Mouse (Mus musculus): Measurements from ENCODE around the gene Sorbs1. TPM values are rescaled to one million over a fixed set of nuclear protein-coding genes. Genes with fewer than 3 reads are reported as not detected.

Sorbs1 gene
- polyA plus RNA-seq, 1 experiment from 2014 or later, result 84.1 TPM

DNA sequence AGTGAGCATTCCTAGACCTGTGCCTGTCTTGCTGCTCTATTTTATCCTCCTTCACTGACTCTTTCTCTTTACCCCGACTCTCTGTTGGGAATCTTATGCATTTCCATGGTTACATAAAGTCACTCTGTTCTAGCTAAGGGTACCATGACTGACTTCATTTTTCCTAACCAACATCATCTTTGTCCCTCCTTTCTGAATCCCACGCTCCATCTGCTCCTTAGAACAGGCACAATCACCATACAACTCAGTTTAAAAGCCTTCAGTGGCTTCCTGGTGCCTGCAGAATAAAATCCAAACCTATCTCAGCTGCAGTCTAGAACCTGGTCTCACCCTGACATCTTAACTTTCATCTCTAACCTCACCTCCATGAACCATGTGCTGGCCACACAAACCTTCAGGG is 215.0 kb downstream of the Sorbs1 start:
- no peak overlapping the region for H3K4me2 ChIP-seq
- no peak overlapping the region for H3K9ac ChIP-seq
- peaks cover 23% of the 10 kb centered on the region for H3K36me3 ChIP-seq (ENCODE audit: poor library complexity, severe bottlenecking)
- no peaks in the 10 kb centered on the region for H3K9me3 ChIP-seq (replicated peaks)
- H3K4me3 ChIP-seq, result no peak overlapping the region
- 86% methylated on average over 2 of the region's 2 CpGs for WGBS
- no peaks in the 10 kb centered on the region for H3K27me3 ChIP-seq
- no peak for ATAC-seq
- no peaks in the 10 kb centered on the region for H3K4me1 ChIP-seq
- H3K27ac ChIP-seq, result no peak overlapping the region

DNA sequence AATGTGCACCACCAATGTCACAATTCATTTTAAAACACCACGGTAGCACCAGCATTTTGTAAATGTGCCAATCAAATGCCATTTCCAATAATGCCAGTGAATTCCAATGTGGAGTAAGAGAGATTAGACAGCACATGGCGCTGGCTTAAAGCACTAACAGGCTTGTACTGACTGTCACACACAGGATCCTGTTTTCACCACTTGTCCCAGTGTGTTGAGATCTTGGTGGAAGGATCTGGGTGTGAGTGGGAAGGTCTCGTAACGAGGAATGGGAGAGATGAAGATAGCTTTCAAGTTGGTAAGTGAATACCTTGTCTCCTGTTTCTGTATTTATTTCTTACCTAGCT is 215.8 kb downstream of the Sorbs1 start:
- Histone ChIP-seq H3K4me1 (no peaks in the 10 kb centered on the region), H3K27ac (no peak overlapping the region), H3K4me2 (no peak overlapping the region), H3K9me3 (replicated peaks) (no peaks in the 10 kb centered on the region), H3K4me3 (no peak overlapping the region), H3K9ac (no peak overlapping the region), H3K27me3 (no peaks in the 10 kb centered on the region), H3K36me3 (ENCODE audit: poor library complexity, severe bottlenecking) (peaks cover 23% of the 10 kb centered on the region)
- no peak for ATAC-seq
- 80% methylated on average over 4 of the region's 4 CpGs for whole genome bisulfite sequencing

DNA sequence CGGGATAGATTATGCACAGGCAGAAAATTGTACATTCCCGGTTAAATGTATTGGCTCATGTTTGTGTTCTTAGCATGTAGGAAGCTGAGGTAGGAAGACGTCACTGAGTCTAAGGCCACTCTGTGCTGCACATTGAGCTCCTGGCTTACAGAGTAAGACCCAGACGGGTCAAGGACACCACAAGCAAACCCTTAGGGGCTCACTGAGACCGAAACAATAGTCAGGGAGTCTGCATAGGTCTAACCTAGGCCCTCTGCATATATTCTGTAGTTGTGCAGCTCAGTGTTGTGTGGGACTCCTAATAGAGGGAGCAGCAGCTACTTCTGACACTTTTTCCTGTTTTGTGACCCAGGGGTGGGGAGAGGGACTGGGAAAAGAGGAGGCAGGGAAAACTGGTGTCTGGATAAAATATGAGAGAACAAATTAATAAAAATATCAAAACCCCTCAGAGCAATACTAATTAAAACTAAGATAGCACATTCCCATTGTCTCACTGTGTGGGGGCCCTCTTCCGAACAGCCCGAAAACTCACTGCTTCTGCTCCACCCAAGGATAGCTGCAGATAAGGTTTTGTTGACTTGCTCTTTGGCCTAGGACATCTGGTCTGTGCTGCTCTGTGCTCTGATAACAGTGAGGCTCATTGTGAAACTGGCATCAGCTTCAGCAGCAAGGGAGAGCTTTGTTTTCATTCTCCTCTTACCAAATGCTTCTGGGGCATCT is 216.3 kb downstream of the Sorbs1 start:
- Histone ChIP-seq H3K9me3 (replicated peaks) (no peaks in the 10 kb centered on the region), H3K4me1 (no peaks in the 10 kb centered on the region), H3K9ac (no peak overlapping the region), H3K27me3 (no peaks in the 10 kb centered on the region), H3K36me3 (ENCODE audit: poor library complexity, severe bottlenecking) (peaks cover 23% of the 10 kb centered on the region), H3K4me2 (no peak overlapping the region), H3K27ac (no peak overlapping the region), H3K4me3 (no peak overlapping the region)
- no peak for ATAC-seq
- WGBS, result 85% methylated on average over 7 of the region's 7 CpGs

DNA sequence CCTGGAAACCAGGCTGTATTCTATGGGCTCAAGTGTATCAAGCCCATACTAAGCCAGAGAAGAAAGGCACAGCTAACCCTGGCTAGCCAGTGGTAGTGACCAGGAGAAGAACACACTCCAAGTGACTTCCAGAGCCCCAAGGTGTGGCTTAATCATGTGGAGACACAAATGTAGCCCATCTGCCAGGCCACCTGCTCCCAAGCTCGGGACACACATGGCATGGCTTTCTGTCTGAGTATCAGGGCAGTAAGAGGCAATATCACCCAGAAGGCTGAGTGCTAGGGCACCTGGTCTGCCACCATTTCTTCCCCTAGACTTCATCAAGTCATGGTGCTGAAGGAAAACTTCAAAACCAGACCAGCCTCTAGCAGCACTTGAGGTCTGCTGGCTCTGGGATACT is 219.3 kb downstream of the Sorbs1 start:
- H3K4me1 ChIP-seq, result no peaks in the 10 kb centered on the region
- H3K4me2 ChIP-seq, result no peak overlapping the region
- H3K27ac ChIP-seq, result no peak overlapping the region
- 72% methylated on average over 1 of the region's 1 CpGs for WGBS
- H3K36me3 ChIP-seq (ENCODE audit: poor library complexity, severe bottlenecking), result peaks cover 8% of the 10 kb centered on the region
- no peak overlapping the region for H3K9ac ChIP-seq
- H3K27me3 ChIP-seq, result no peaks in the 10 kb centered on the region
- H3K9me3 ChIP-seq (replicated peaks), result no peaks in the 10 kb centered on the region
- no peak for ATAC-seq
- H3K4me3 ChIP-seq, result no peak overlapping the region

DNA sequence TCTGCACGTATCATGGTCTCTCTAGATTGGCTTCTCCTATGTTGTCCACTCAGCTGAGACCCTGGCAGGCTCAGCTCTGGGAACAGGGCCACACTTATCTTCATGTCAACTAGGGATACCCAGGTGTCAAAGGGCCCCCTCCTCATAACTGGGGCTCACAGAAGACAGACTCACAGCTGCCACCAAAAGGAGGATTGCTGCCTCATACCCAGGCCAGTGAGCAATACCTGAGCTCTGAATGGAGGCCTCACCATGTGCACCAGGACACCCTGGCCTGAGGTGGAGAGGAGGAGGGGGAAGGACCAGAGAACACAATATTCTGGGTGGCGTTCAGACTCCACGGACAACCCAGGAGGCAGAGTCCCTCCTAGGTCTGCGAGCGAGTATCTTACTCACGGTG is 219.8 kb downstream of the Sorbs1 start:
- Histone ChIP-seq H3K4me3 (no peak overlapping the region), H3K9ac (no peak overlapping the region), H3K4me2 (no peak overlapping the region), H3K36me3 (ENCODE audit: poor library complexity, severe bottlenecking) (peaks cover 5% of the 10 kb centered on the region; the same call in 1 of the 2 replicates), H3K9me3 (replicated peaks) (no peaks in the 10 kb centered on the region), H3K27ac (no peak overlapping the region), H3K4me1 (no peaks in the 10 kb centered on the region), H3K27me3 (no peaks in the 10 kb centered on the region)
- no peak for ATAC-seq
- 95% methylated on average over 6 of the region's 6 CpGs for WGBS

DNA sequence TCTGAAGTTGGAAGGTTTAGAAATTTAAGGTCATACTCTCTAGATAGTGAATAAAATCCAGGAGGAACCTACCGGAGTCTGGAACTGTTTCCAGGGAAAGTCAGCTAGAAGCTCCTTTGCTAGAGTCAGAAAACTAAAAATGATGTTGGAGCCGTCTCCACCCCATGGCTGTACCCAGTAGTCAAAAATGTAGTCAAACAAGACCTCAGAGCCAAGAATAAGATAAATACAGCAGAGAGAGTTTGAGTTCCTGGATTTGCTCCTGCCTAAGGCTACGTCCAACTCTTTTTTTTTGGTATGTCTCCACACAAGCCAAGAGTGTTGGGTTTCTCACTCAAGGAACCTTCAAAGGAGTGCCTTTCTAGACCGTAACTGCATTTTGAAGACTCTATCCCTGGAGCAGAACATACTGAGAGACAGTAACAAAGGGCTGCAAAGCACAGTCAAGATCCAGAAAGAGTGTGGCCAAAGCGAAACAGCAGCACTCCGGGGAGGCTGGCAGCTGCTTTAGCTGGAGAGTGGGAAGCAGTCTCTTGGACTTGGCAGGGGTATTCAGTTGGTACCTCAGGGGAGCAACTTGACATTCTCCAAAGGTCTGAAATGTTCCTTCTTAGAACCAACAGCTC is 223.4 kb downstream of the Sorbs1 start:
- 88% methylated on average over 6 of the region's 6 CpGs for WGBS
- Histone ChIP-seq H3K4me3 (no peak overlapping the region), H3K9ac (no peak overlapping the region), H3K4me1 (no peaks in the 10 kb centered on the region), H3K27ac (no peak overlapping the region), H3K36me3 (ENCODE audit: poor library complexity, severe bottlenecking) (peaks cover 5% of the 10 kb centered on the region; the same call in 1 of the 2 replicates), H3K4me2 (no peak overlapping the region), H3K27me3 (no peaks in the 10 kb centered on the region), H3K9me3 (replicated peaks) (no peaks in the 10 kb centered on the region)
- ATAC-seq, result no peak

DNA sequence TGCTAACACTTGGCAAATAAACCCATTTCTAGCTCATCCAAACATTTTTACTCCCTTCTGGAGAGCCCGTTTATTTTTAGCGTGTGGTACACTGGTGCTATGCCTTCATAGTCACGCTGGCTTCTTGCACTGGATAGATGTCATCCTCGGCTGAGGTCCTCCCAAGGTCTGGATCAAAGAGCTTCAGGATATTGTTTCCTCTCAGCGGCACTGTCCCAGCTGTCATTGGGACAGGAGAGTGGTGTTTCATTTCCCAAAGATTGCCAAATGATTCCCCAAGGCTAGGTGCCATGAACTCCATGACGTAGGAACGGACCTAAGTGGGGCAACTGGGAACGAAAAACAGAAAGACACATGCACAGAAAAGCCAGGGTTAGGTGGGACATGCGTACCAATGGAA is 225.2 kb downstream of the Sorbs1 start:
- H3K4me1 ChIP-seq, result no peaks in the 10 kb centered on the region
- H3K27me3 ChIP-seq, result no peaks in the 10 kb centered on the region
- no peak overlapping the region for H3K9ac ChIP-seq
- 94% methylated on average over 9 of the region's 9 CpGs for WGBS
- H3K36me3 ChIP-seq (ENCODE audit: poor library complexity, severe bottlenecking), result no peaks in the 10 kb centered on the region
- no peak for ATAC-seq
- H3K27ac ChIP-seq, result no peak overlapping the region
- no peak overlapping the region for H3K4me2 ChIP-seq
- H3K4me3 ChIP-seq, result no peak overlapping the region
- no peaks in the 10 kb centered on the region for H3K9me3 ChIP-seq (replicated peaks)

DNA sequence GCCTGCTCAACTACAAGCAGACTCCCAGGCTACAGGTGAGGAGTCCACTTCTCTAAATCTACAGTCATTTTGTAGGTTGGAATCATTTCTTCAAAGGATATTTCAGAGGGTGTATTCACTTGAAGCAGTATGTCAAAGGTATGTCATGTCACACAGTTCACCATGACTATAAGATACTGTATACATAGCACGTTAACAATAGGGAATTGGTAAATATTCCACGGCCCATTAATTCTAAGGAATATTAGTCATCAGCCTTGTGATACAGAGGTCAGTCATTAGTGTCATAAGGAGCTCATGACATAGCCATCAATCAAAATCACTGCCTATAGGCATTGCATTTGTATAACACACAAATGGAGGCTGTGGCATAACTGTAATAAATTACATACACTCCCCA is 228.9 kb downstream of the Sorbs1 start:
- H3K27ac ChIP-seq, result no peak overlapping the region
- ATAC-seq, result no peak
- H3K9ac ChIP-seq, result no peak overlapping the region
- H3K27me3 ChIP-seq, result no peaks in the 10 kb centered on the region
- WGBS, result over 99% methylated on average over 2 of the region's 2 CpGs
- no peaks in the 10 kb centered on the region for H3K36me3 ChIP-seq (ENCODE audit: poor library complexity, severe bottlenecking)
- H3K9me3 ChIP-seq (replicated peaks), result no peaks in the 10 kb centered on the region
- no peak overlapping the region for H3K4me2 ChIP-seq
- no peak overlapping the region for H3K4me3 ChIP-seq
- no peaks in the 10 kb centered on the region for H3K4me1 ChIP-seq

DNA sequence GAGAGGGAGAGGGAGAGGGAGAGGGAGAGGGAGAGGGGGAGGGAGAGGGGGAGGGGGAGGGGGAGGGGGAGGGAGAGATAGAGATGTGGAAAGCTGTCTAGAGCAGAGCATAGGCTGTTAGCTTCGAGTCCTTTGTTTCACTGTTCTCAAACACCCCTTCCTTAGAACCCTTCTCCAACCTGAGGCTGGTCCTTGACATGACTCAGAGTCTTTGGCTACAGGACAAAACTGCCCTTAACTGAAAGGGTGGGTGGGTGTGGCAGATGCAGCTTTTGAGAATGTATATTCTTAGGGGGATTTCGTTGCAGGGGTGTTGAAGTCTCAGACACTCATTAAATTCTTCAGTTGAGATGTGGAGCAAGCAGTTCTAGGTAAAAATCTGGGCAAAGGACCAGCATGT is 230.2 kb downstream of the Sorbs1 start:
- no peaks in the 10 kb centered on the region for H3K9me3 ChIP-seq (replicated peaks)
- no peak overlapping the region for H3K27ac ChIP-seq
- no peaks in the 10 kb centered on the region for H3K4me1 ChIP-seq
- no peak overlapping the region for H3K4me3 ChIP-seq
- H3K27me3 ChIP-seq, result no peaks in the 10 kb centered on the region
- no peak for ATAC-seq
- H3K9ac ChIP-seq, result no peak overlapping the region
- WGBS, result 79% methylated on average over 2 of the region's 2 CpGs
- no peak overlapping the region for H3K4me2 ChIP-seq
- H3K36me3 ChIP-seq (ENCODE audit: poor library complexity, severe bottlenecking), result no peaks in the 10 kb centered on the region

DNA sequence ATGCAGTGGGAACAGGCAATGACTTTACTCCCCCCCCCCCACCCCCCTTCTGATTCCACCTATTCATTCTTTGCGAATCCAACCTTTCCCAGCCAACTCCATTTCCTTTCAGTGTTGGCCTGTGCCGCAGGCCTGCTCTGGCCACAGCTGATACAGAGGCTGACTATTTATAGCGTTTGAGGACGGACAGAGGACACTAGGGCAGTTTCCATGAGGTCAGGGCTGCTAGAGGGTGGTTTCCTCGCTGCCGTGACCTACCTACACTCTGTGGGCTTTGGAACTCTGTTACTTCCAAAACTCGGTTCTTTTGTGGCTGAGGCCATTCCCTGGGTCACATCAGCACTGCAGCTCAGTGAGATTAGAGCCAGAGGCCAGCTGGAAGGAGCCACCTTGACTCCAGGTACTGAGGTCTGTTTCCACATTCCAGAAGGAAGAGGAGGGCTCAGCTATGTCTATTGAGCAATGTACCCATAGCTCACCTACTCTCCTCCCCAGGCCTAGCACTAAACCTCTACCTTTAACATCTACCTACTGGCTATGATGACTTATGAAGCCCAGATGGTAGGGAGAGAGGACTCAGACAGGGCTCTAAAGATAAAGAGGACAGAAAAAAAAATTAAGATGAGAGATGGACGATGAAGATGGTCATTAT is 235.1 kb downstream of the Sorbs1 start:
- no peaks in the 10 kb centered on the region for H3K9me3 ChIP-seq (replicated peaks)
- H3K4me2 ChIP-seq, result no peak overlapping the region
- no peak overlapping the region for H3K4me3 ChIP-seq
- no peak for ATAC-seq
- no peak overlapping the region for H3K27ac ChIP-seq
- H3K4me1 ChIP-seq, result no peaks in the 10 kb centered on the region
- no peak overlapping the region for H3K9ac ChIP-seq
- no peaks in the 10 kb centered on the region for H3K36me3 ChIP-seq (ENCODE audit: poor library complexity, severe bottlenecking)
- WGBS, result 91% methylated on average over 8 of the region's 8 CpGs
- no peaks in the 10 kb centered on the region for H3K27me3 ChIP-seq

DNA sequence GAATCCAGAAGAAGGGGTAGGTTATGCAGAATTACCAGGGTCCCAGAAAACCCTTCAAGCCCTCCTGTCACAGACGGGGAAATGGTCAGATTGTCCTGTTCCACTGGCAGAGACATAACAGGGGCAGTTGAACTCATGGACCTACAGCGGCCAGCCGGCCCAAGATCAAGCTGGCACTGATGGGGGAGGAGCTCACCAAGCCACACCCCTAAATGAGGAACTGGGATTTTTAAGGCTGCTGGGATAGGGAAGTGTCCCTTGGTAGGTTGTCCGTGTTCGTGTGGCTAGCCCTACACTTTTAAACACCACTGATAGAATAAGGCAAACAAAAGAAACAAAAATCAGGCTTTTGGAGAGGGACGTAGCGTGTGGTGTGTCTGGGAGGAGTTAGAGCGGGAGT is 236.1 kb downstream of the Sorbs1 start:
- no peak for ATAC-seq
- H3K27me3 ChIP-seq, result peaks cover 8% of the 10 kb centered on the region
- no peak overlapping the region for H3K4me2 ChIP-seq
- H3K4me1 ChIP-seq, result peaks cover 4% of the 10 kb centered on the region; the same call in 1 of the 2 replicates
- WGBS, result 90% methylated on average over 8 of the region's 8 CpGs
- no peak overlapping the region for H3K27ac ChIP-seq
- no peaks in the 10 kb centered on the region for H3K9me3 ChIP-seq (replicated peaks)
- H3K36me3 ChIP-seq (ENCODE audit: poor library complexity, severe bottlenecking), result no peaks in the 10 kb centered on the region
- H3K9ac ChIP-seq, result no peak overlapping the region
- no peak overlapping the region for H3K4me3 ChIP-seq

DNA sequence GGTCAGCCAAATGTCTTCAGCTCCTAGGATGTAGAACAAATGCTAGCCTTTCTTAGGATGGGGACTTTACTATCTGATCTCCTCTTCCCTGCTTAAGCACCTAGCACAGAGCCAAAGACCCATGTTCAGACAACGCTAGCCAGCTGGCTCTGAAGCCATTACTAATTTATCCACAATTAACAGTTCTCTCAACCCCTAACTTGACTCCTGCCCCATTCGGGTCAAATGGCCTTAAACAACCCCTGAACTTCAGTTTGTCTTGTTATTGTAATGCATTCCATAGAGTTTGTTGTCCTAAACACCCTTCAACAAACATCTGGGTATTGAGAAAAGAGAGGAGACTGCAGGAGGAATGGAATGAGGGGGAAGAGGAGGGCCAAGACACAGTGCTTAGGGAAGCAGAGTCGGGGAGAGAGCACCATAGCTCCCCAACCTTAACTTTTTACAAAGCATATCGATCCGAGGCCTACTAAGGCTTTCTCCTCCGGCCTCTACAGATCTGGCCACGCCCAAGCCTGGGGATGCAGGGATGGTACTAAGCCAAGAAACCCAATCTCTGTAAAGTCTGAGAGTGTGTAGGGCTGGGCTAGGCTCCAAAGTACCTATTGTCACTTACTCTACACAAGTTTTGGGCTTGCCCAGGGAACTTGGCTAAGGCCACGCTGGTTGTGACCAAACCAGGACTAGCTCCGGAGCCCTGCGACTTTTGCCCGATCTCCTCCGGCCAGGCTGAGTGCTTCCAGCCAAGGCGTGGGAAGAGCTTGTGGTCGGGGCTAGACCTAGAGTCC is 238.0 kb downstream of the Sorbs1 start:
- Histone ChIP-seq H3K4me1 (peaks cover 16% of the 10 kb centered on the region), H3K4me2 (no peak overlapping the region), H3K9me3 (replicated peaks) (no peaks in the 10 kb centered on the region), H3K27ac (no peak overlapping the region), H3K27me3 (peaks cover 27% of the 10 kb centered on the region), H3K36me3 (ENCODE audit: poor library complexity, severe bottlenecking) (no peaks in the 10 kb centered on the region), H3K4me3 (no peak overlapping the region), H3K9ac (no peak overlapping the region)
- no peak for ATAC-seq
- 91% methylated on average over 14 of the region's 14 CpGs for WGBS
